Mouse (Mus musculus): ENCODE measurements around the gene Galns.

- TF ChIP-seq CTCF (IDR thresholded peaks at IDR 0.05; ENCODE audit: low read depth) (no peak), EP300 (optimal IDR thresholded peaks at IDR 0.05) (no peak)
Observed at GRCm38 (mm10) chr8:122546066-122546755, 65.1 kb downstream of the Galns start.
